Mouse (Mus musculus): ENCODE data around the gene Olfr624.
"Not testable (repeated sequence)": the region's sequence is repeated elsewhere in the genome, so short reads cannot be mapped to it uniquely, and the experiment has no call there.

The Olfr624 gene

GRCm38 (mm10) chr7:103671091-103671490, at the start of gene Olfr624:
Gene Olfr624 (minus strand): TSS chr7:103671191.
- DNase-seq (ENCODE audit: low read depth): no peak

GRCm38 (mm10) chr7:103716398-103716797, 45.4 kb upstream of the Olfr624 start:
- not testable (repeated sequence) for DNase-seq (ENCODE audit: low read depth)

GRCm38 (mm10) chr7:103714371-103714770, 43.4 kb upstream of the Olfr624 start, which contains the start of gene Olfr243:
Gene Olfr243 (plus strand): TSS chr7:103714671.
- no peak for DNase-seq (ENCODE audit: low read depth)

GRCm38 (mm10) chr7:103712024-103712423, 41.0 kb upstream of the Olfr624 start:
- DNase-seq (ENCODE audit: low read depth): peak; percentile 23

GRCm38 (mm10) chr7:103699469-103699868, 28.5 kb upstream of the Olfr624 start:
- no peak for DNase-seq (ENCODE audit: low read depth)

- no peak for DNase-seq (ENCODE audit: low read depth)
Measured at GRCm38 (mm10) chr7:103682420-103682819, 11.4 kb upstream of the Olfr624 start, which contains the start of gene Olfr625-ps1. Gene Olfr625-ps1 (plus strand): TSS chr7:103682720.

- DNase-seq (ENCODE audit: low read depth): no peak
Measured at GRCm38 (mm10) chr7:103663598-103663997, 7.4 kb downstream of the Olfr624 start, which contains the start of gene Olfr623. Gene Olfr623 (minus strand): TSS chr7:103663698.

- no peak for DNase-seq (ENCODE audit: low read depth)
Measured at GRCm38 (mm10) chr7:103644070-103644469, 26.9 kb downstream of the Olfr624 start.

GRCm38 (mm10) chr7:103642602-103643001, 28.4 kb downstream of the Olfr624 start, which contains the start of gene Olfr622:
Gene Olfr622 (minus strand): TSS chr7:103642702.
- no peak for DNase-seq (ENCODE audit: low read depth)

- no peak for DNase-seq (ENCODE audit: low read depth)
Measured at GRCm38 (mm10) chr7:103636795-103637194, 34.2 kb downstream of the Olfr624 start.
